Mouse (Mus musculus) kidney, adult 2 months (tissue): ENCODE data around the gene Prdx4. TPM values are rescaled to one million over a fixed set of nuclear protein-coding genes. Genes with fewer than 3 reads are reported as not detected.
A peak's percentile ranks its signal among the peaks of the same experiment; 100 is the strongest.

Source experiments
- DNase-seq: peaks from one replicate; pipeline ENCODE4 v3.0.0; 2021
- H3K27ac ChIP-seq: fragments of 200-500 bp; 2 replicates; pipeline ENCODE4 v1.5.1; 2012; ENCODE audit warnings: low read depth, low read length, control low read depth, inconsistent platforms; ENCODE audit not compliant: insufficient read depth
- H3K27me3 ChIP-seq: fragments of 200-500 bp; replicated peaks from 2 replicates; pipeline ENCODE4 v1.6.1; 2012; ENCODE audit warnings: mild to moderate bottlenecking, moderate library complexity, low read length, inconsistent platforms; ENCODE audit not compliant: control insufficient read depth, insufficient read depth
- H3K36me3 ChIP-seq: fragments of 200-500 bp; 2 replicates; pipeline ENCODE4 v1.6.1; 2012; ENCODE audit warnings: mild to moderate bottlenecking, moderate library complexity, low read length, inconsistent platforms; ENCODE audit not compliant: control insufficient read depth, insufficient read depth
- H3K4me1 ChIP-seq: fragments of 200-500 bp; 2 replicates; pipeline ENCODE4 v1.6.1; 2011; ENCODE audit warnings: low read length; ENCODE audit not compliant: control insufficient read depth, insufficient read depth
- H3K4me3 ChIP-seq: fragments of 200-500 bp; 2 replicates; pipeline ENCODE4 v1.5.1; 2011; ENCODE audit warnings: mild to moderate bottlenecking, low read depth, low read length, control low read depth; ENCODE audit not compliant: insufficient read depth
- CTCF ChIP-seq: fragments of 200-500 bp; conservative IDR thresholded peaks from 2 replicates; pipeline ENCODE4 v1.5.1; 2011; ENCODE audit warnings: low read depth, mild to moderate bottlenecking, control low read depth, low read length, moderate library complexity, mixed read lengths; ENCODE audit not compliant: insufficient read depth, insufficient read length
- POLR2A ChIP-seq: fragments of 200-500 bp; IDR thresholded peaks from one replicate; pipeline ENCODE4 v1.6.1; 2011; ENCODE audit warnings: low read depth, low read length, control low read depth
- WGBS: fragments of 180-500 bp; shearing (Covaris S2); methylation state at CpG from one replicate; pipeline ENCODE4 v1.1.7; 2018; 5-methylcytosine and 5-hydroxymethylcytosine counted together
- polyA plus RNA-seq: library from polyadenylated mRNA; depleted of rRNA; stranded (reverse); fragments of >200 nt; gene quantifications from 2 replicates; pipeline ENCODE4 v1.2.3, GENCODE M21; 2012; rRNA removed

Prdx4 gene
- polyA plus RNA-seq, 1 experiment: 43.1 TPM

- Histone ChIP-seq H3K4me1 (no peaks in the 10 kb centered on the region), H3K36me3 (no peaks in the 10 kb centered on the region), H3K27me3 (no peaks in the 10 kb centered on the region), H3K27ac (no peak overlapping the region), H3K4me3 (no peak overlapping the region)
- DNase-seq: peak; percentile 46
- 24% methylated on average over 4 of the region's 4 CpGs for WGBS
- TF ChIP-seq CTCF (peak; percentile 56), POLR2A (no peak)
Observed at GRCm38 (mm10) chrX:155318005-155318404, 22.5 kb downstream of the Prdx4 start.

- WGBS: 100% methylated on average over 2 of the region's 2 CpGs
- DNase-seq: no peak
- H3K27me3 ChIP-seq: no peaks in the 10 kb centered on the region
- H3K4me1 ChIP-seq: no peaks in the 10 kb centered on the region
- H3K27ac ChIP-seq: no peak overlapping the region
- no peaks in the 10 kb centered on the region for H3K36me3 ChIP-seq
- no peak overlapping the region for H3K4me3 ChIP-seq
- TF ChIP-seq CTCF: 0 out of 2 replicates have a peak, but pooled peaks have one; percentile 17
- no peak for TF ChIP-seq POLR2A
Observed at GRCm38 (mm10) chrX:155306390-155306789, 34.2 kb downstream of the Prdx4 start.

GRCm38 (mm10) chrX:155280427-155281044 lies 60.0 kb downstream of the Prdx4 start:
- TF ChIP-seq POLR2A (no peak), CTCF (no peak)
- 35% methylated on average over 1 of the region's 1 CpGs for WGBS
- Histone ChIP-seq H3K4me3 (no peak overlapping the region), H3K4me1 (no peaks in the 10 kb centered on the region), H3K36me3 (peaks cover 1% of the 10 kb centered on the region; the same call in 1 of the 2 replicates), H3K27me3 (no peaks in the 10 kb centered on the region), H3K27ac (no peak overlapping the region)
- DNase-seq: no peak

GRCm38 (mm10) chrX:155278483-155278882 lies 62.1 kb downstream of the Prdx4 start:
- 71% methylated on average over 4 of the region's 4 CpGs for WGBS
- TF ChIP-seq POLR2A (no peak), CTCF (no peak)
- no peak for DNase-seq

More at GRCm38 (mm10) chrX:155278483-155278882, 62.1 kb downstream of the Prdx4 start:
- no peaks in the 10 kb centered on the region for H3K27me3 ChIP-seq
- no peak overlapping the region for H3K4me3 ChIP-seq
- peaks cover under 1% of the 10 kb centered on the region; the same call in 1 of the 2 replicates for H3K36me3 ChIP-seq
- no peaks in the 10 kb centered on the region for H3K4me1 ChIP-seq
- H3K27ac ChIP-seq: no peak overlapping the region

Other genes with a start within 250 kb of the Prdx4 start
- gene Magea2, start 247.1 kb downstream of the Prdx4 start, polyA plus RNA-seq: not detected in 2 replicates
- gene Cldn34b2, start 212.3 kb downstream of the Prdx4 start, polyA plus RNA-seq: 0.08 TPM in 1 of 2 replicates, not detected in the other
- gene Sat1, start 124.3 kb downstream of the Prdx4 start, polyA plus RNA-seq: 86.4 and 120 TPM in 2 replicates
- gene Acot9, start 78.3 kb downstream of the Prdx4 start, polyA plus RNA-seq: 16.4 and 18.5 TPM in 2 replicates